Mouse (Mus musculus) retina, postnatal 1 day (tissue): Measurements from ENCODE around the gene Cth.
"Not testable (repeated sequence)": the region's sequence is repeated elsewhere in the genome, so short reads cannot be mapped to it uniquely, and the experiment has no call there.

ENCODE experiments used
- DNase-seq: peaks from one replicate; pipeline ENCODE4 v3.0.0-alpha.2; 2012

Cth gene

DNA sequence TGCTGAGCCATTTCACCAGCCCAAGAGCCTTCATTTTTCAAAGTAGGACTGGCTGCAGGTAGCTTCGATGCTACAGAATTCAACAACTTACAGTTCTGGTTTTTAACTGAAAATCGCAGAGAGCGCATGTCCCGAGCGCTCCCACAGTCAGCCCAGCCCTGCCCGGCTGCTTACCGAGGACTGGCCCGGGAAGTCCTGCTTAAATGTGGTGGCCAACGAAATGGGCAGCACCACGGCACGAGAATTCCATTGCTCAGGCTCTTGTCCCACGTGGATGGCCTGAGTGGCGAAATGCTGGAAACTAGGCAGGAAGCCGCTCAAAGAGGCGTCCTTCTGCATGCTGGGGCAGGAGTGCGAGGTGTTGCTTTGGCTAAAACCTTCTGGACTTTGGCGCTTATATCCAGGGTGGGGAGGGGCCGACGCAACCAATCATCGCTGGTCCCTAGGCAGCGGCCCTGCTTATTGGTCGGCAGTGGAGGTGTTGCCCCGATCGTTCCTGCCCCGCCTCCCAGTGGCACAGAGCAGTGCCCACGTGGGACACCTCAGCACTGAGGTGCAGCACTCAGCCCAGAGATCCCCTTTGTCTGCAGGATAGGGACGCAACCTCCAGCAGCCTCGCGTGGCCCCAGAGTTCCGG, at the start of gene Cth:
TSS of gene Cth (minus strand) at position 386 of the 637 bp plus-strand sequence.
- DNase-seq = peak; percentile 96

- no peak for DNase-seq
Observed at GRCm38 (mm10) chr3:157973236-157973635, 48.4 kb upstream of the Cth start.

GRCm38 (mm10) chr3:157971151-157971550, 46.3 kb upstream of the Cth start:
- DNase-seq = no peak

- no peak for DNase-seq
Observed at GRCm38 (mm10) chr3:157957320-157957719, 32.4 kb upstream of the Cth start.

DNA sequence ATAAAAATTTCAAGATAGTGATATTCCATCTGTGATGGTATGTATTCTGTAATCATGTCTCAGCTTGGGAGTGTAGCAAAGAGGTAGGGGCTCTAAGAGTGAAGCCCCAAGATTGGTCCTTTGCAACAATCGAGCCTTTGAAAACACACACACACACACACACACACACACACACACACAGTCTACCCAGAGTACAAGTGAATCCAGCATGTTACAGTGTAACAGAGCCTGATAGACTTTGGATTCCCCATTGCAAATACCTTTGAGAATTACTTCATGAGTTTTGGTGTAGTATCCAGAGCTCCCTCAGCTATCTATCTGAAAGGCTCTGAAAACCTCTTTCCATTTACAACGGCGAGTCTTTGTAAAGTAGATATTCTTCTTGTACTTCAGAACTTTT, 31.3 kb upstream of the Cth start:
- DNase-seq = no peak

DNA sequence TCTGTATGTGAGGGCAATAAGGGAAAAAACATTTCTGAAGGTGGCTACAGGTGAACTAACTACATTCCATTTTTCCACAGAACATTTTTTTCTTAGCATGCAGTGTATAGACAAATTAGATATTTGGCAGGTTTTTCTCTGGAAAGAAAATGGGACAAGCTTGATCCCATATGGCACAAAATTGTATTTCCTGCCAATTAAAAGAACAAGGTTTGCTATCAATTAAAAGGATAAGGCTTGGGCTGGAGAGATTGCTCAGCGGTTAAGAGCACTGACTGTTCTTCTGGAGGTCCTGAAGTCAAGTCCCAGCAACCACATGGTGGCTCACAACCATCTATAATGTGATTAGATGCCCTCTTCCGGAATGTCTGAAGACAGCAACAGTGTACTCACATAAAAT, 30.6 kb upstream of the Cth start:
- no peak for DNase-seq

GRCm38 (mm10) chr3:157952716-157953115, 27.8 kb upstream of the Cth start:
- no peak for DNase-seq

DNA sequence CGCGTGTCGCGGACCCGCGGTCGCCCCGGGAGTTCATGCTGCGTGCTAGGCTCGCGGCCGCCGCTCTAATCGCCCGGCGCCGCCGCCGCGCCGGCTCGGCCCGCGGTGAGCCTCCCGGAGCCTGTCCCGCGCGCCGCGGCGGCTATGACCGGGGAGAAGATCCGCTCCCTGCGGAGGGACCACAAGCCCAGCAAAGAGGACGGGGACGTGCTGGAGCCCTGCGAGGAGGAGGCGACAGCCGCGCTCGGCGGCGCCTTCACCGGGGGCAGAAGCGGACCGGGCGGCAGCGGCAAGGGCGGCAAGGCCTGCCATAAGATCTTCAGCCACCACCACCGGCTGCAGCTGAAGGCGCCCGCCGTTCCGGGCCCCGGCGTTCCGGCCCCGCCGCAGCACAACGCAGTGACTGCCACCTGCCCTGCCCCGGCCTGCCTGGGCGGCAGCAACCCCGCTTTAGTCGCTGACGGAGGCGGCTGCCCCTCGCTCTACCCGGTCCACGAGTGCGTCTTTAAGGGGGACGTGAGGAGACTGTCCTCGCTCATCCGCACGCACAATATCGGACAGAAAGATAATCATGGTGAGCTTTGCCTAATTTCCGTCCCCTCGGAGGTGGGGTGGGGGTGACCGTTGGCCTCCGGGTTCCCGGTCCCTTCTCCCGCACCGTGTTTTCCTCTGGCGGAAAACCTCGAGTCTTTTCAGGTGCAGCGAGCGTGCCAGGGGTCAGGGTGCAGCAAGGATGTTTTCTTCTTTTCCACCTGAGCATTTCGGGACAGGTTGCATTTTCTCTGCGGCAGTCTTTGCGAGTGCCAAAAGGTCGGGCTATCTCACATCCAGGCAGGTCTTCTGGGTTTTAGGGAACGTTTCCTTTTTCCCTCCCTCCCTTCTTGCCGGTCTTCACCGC, 22.8 kb upstream of the Cth start:
- no peak for DNase-seq

DNA sequence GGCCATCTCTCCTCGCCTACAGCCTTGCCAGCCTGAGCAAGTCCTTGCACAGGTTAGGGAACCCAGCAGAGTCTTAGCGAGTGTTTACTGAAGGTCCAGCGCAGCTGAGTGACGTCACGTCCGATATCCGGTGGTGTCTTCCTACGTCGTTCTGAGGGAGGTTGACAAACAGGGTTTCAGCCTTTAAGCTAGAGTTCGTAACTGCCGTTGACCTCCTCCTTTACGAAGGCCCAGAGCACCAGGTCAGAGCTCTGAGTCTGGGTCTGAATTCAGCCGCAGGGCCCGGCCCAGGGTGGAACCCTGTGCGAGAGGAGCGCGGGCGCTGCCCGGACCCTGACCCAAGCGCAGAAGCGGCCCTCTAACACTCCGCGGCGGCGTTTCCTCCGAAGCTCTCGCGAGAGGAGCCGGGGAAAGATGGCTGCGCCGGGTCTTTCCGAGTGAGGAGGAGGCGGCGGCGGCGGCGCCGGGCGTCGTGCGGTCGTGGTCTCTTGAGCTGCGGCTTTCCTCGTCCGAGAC, 22.0 kb upstream of the Cth start, which contains the start of gene Ankrd13c:
TSS of gene Ankrd13c (plus strand) at position 397 of the 516 bp plus-strand sequence.
- peak; percentile 96 for DNase-seq

GRCm38 (mm10) chr3:157938585-157938984, 13.7 kb upstream of the Cth start:
- DNase-seq = no peak

- DNase-seq = no peak
Observed at GRCm38 (mm10) chr3:157934301-157934823, 9.5 kb upstream of the Cth start.

DNA sequence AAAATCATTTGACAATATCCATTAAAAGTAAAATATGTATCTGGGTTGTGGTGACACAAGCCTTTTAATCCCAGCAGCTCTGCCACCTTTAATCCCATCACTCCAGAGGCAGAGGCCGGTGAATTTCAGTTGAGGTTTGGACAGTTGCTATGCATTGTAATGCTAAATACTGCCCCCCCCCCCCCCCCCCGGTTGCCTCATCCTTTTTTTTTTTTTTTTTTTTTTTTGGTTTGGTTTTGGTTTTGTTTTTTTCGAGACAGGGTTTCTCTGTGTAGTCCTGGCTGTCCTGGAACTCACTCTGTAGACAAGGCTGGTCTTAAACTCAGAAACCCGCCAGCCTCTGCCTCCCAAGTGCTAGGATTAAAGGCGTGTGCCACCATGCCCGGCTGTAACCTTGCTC, 8.3 kb upstream of the Cth start:
- not testable (repeated sequence) for DNase-seq

- no peak for DNase-seq
Observed at GRCm38 (mm10) chr3:157932074-157932473, 7.2 kb upstream of the Cth start.

DNA sequence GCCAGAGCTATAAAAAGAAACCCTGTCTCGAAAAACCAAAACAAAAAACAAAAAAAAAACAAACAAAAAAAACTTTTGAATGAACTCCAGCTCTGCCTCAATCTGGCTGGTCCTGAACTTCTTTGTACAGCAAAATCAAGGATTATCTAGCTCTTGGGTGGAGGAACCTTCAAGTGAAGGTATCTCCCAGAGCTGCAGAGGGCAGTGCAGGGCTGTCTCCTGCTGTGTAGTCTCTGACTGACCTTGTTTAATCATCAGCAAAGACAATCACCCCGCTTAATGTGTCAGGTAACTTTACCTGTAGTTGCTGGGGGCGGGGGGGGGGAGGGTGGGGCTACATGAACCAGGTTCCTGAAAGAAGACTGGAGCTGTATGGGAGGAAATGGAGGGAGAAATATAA, 6.7 kb upstream of the Cth start:
- DNase-seq = no peak

GRCm38 (mm10) chr3:157929417-157929816, 4.5 kb upstream of the Cth start:
- no peak for DNase-seq

DNA sequence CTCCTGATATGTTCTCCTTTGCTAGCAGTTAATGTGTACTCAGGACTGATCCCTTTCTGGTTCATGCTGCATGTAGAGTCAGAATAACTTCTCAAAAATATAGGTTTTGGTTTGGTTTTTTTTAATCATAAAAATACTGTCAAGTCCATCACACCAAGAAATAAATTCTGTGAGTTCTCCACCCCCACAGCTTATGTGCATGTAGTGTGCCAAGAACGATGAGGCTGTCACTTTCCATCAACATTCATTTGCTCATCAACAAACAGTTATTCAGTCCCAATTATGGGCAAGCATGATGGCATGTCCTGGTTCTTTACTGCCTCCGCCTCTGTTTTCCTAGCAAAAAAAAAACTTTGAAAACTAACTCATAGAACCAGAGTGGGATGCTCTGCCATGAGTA, 3.9 kb upstream of the Cth start:
- DNase-seq = peak; percentile 85

- DNase-seq = no peak
Observed at GRCm38 (mm10) chr3:157926761-157927160, 1.9 kb upstream of the Cth start.

- DNase-seq = no peak
Observed at GRCm38 (mm10) chr3:157925706-157926510, 1.0 kb upstream of the Cth start.

DNA sequence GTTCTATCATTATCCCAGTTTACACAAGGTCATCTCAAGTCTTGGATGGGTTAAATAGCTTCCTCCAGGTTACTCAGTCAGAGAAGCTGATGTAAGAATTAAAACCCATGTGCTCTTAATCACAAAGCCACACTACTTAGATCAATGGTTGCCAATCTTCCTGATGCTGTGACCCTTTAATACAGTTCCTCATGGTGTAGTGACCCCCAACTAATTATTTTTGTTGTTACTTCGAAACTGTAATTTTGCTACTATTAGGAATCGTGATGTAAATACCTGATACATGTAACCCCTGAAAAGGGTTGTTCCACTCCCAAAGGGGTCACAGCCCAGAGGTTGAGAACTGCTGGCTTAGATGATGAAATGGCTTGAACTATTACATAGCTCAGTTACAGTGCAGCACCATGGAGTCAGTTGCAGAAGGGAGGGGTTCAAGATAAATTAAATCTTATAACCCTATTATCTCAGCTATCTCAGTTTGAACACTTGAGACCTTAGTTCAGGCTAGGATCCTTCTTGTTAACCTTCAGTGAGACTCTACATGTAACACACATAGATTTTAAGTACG, 1.5 kb downstream of the Cth start:
- DNase-seq = no peak

DNA sequence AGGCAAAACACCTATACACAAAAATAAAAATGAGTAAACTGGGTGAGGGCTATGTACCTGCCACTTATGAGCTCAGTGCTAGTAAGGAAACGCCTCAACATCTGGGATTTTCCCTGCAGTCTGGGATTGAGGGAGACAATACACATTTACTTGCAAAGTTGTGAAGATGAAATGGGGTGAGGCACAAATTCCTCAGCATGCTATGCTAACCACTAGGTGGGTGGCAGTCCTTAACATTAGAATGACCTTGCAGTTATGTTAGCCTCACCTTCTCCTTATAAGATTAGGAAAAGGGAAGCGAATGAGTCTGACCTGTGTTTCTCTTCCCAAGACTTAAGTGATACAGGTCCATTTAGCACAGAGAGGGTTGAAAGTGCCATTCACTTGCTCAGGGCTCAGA, 3.5 kb downstream of the Cth start:
- DNase-seq = no peak

DNA sequence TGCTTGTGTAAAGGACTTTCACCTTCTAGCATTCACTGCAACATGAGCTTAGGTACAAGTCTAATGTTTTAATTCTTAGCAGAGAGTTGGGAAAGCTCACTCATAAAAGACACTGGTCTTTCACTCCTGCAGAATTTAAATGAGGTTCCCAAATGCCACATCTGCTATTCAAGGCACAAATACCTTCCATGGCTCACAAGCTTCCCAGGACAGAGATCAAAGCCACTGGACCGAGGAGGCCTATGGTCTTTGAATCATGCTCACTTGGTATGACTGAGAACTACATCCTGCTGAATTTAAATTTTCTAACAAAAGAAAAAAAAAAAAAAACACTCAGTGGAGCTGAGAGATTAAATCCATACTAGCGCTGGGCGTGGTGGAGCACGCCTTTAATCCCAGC, 8.5 kb downstream of the Cth start:
- DNase-seq = no peak

- no peak for DNase-seq
Observed at GRCm38 (mm10) chr3:157912155-157912554, 12.7 kb downstream of the Cth start.

DNA sequence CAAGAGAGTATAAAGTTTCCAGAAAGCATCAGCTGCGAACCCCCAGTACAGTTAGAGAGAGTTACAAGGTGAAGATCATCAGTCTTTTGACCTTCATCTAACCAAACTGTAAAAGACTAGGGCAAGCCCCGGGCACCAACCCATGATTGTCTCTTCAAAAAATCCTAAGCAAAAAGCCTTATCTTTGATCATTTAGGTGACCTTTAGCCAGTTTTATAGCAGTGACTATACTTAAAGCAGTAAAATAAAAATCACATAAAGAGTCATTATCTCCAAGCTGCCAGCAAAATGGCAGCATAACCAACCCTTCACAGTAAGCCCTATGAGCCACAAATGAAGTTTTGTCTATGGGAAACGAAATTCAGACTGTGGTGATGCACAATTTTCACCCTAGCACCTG, 14.6 kb downstream of the Cth start:
- DNase-seq = no peak
